Mouse (Mus musculus) megakaryocyte, embryonic 14.5 days (primary cell): Measurements from ENCODE around the gene Paqr3.

ENCODE experiments used
- FLI1 ChIP-seq: IDR thresholded peaks from 2 replicates; pipeline ENCODE4 v1.6.1; 2012; ENCODE audit warnings: low read length, inconsistent platforms, mixed read lengths
- GATA1 ChIP-seq: IDR thresholded peaks from 3 replicates; pipeline ENCODE4 v1.6.1; 2012; ENCODE audit warnings: mixed read lengths, low read length, inconsistent platforms, borderline replicate concordance

DNA sequence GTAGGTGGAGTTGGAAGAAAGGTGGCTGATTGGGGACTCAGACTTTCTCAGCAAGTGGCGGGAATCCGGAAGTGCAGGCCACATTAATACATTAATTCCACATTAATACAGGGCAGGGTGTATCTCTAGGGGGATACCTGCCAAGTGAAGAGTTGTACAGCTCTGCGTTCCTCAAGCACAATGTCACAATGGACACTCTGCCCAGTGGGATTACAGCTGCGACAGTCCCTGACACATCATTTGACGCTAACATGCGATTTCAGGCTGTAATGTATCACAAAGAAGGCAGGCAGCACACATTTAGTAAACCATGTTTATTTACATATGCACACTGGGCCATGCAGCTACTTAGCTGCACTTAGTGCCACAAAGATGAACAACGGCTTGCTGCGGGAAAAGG is 18.4 kb downstream of the Paqr3 start:
- no peak for TF ChIP-seq GATA1
- no peak for TF ChIP-seq FLI1
